Mouse (Mus musculus) c-Kit-negative CD71-positive TER-119-positive erythroid progenitor cells, embryonic 14.5 days (primary cell): ENCODE measurements at regions not wholly inside any gene's neighbourhood (a gene's known extent, or its start where the extent isn't known, plus 50 kb on each side); places are given as distances from the start of the nearest gene placed in this dataset.

ENCODE experiments used
- DNase-seq: peaks from one replicate; pipeline ENCODE4 v3.0.0-alpha.2; 2013; ENCODE audit warnings: low read depth, low spot score

GRCm38 (mm10) chr17:51407046-51407445 is 227.9 kb upstream of the Tbc1d5 start:
- no peak for DNase-seq

- no peak for DNase-seq
Observed at GRCm38 (mm10) chr17:51405059-51405458, 225.9 kb upstream of the Tbc1d5 start.

- no peak for DNase-seq
Observed at GRCm38 (mm10) chr17:51397973-51398372, 218.8 kb upstream of the Tbc1d5 start.

- DNase-seq: no peak
Observed at GRCm38 (mm10) chr17:51393771-51394221, 214.6 kb upstream of the Tbc1d5 start.

GRCm38 (mm10) chr17:51391871-51392270 is 212.7 kb upstream of the Tbc1d5 start:
- DNase-seq: no peak

- DNase-seq: no peak
Observed at GRCm38 (mm10) chr17:51382552-51382951, 203.4 kb upstream of the Tbc1d5 start.

- no peak for DNase-seq
Observed at GRCm38 (mm10) chr17:51371937-51372479, 192.9 kb upstream of the Tbc1d5 start.

GRCm38 (mm10) chr17:51370990-51371389 is 191.8 kb upstream of the Tbc1d5 start:
- DNase-seq: no peak

GRCm38 (mm10) chr17:51370085-51370484 is 190.9 kb upstream of the Tbc1d5 start:
- DNase-seq: no peak

GRCm38 (mm10) chr17:51362801-51363200 is 183.6 kb upstream of the Tbc1d5 start:
- no peak for DNase-seq

- DNase-seq: no peak
Observed at GRCm38 (mm10) chr17:51362271-51362670, 183.1 kb upstream of the Tbc1d5 start.

- DNase-seq: no peak
Observed at GRCm38 (mm10) chr17:51358362-51358739, 179.2 kb upstream of the Tbc1d5 start.

- DNase-seq: no peak
Observed at GRCm38 (mm10) chr17:51357690-51358361, 178.7 kb upstream of the Tbc1d5 start.

GRCm38 (mm10) chr17:51356447-51356846 is 177.3 kb upstream of the Tbc1d5 start:
- DNase-seq: no peak

GRCm38 (mm10) chr17:51321868-51322267 is 142.7 kb upstream of the Tbc1d5 start:
- DNase-seq: no peak

- DNase-seq: no peak
Observed at GRCm38 (mm10) chr17:51321025-51321424, 141.9 kb upstream of the Tbc1d5 start.

GRCm38 (mm10) chr17:51304964-51305363 is 125.8 kb upstream of the Tbc1d5 start:
- DNase-seq: peak; percentile 29

GRCm38 (mm10) chr17:51290741-51291140 is 111.6 kb upstream of the Tbc1d5 start:
- no peak for DNase-seq

- DNase-seq: peak; percentile 8
Observed at GRCm38 (mm10) chr17:51288751-51289150, 109.6 kb upstream of the Tbc1d5 start.

- no peak for DNase-seq
Observed at GRCm38 (mm10) chr17:51287878-51288277, 108.7 kb upstream of the Tbc1d5 start.

- no peak for DNase-seq
Observed at GRCm38 (mm10) chr17:51285362-51285761, 106.2 kb upstream of the Tbc1d5 start.

GRCm38 (mm10) chr17:51278771-51279170 is 99.6 kb upstream of the Tbc1d5 start:
- no peak for DNase-seq

GRCm38 (mm10) chr17:51278094-51278493 is 98.9 kb upstream of the Tbc1d5 start:
- no peak for DNase-seq

- no peak for DNase-seq
Observed at GRCm38 (mm10) chr17:51277161-51277560, 98.0 kb upstream of the Tbc1d5 start.
